Comparison of ENCODE assay signal across 11 mouse cellular contexts in genomic region chr4:34928386-34928785, GRCm38 (mm10). TPM values are rescaled to one million over a fixed set of nuclear protein-coding genes. Genes with fewer than 3 reads are reported as not detected.
"Had no signal": no experiment of that assay in that cellular context is flagged by ENCODE, and none has a peak within 500 bp of the region (broad histone marks: within the 10 kb centered on the region; RNA-seq: fewer than 3 reads in every experiment).

No protein-coding gene starts in this region.

RNA-seq across cellular contexts. Expression of gene Cga, which starts 34.8 kb away (rescaled TPM):
- polyA plus RNA-seq: cortical plate, adult 2 months; erythroblast, embryonic 14.5 days; forebrain, embryonic 11.5 days; forebrain, embryonic 13.5 days; forebrain, embryonic 15.5 days; forebrain, embryonic 16.5 days; forebrain, postnatal 0 days; frontal cortex, adult 2 months; gonadal fat pad, adult 2 months; heart, adult 2 months; heart, embryonic 10.5 days had no signal
